ENCODE assay signal across 9 mouse cellular contexts in genomic region chr10:95677356-95678109, GRCm38 (mm10). TPM values are rescaled to one million over a fixed set of nuclear protein-coding genes. Genes with fewer than 3 reads are reported as not detected.
A peak's percentile ranks its signal among the peaks of the same experiment; 100 is the strongest.
DNase-seq lines count a peak whose midpoint lies in the region; ATAC-seq and TF ChIP-seq lines count a peak whose summit lies in the region.
"Had no signal": no experiment of that assay in that cellular context is flagged by ENCODE, and none has a peak within 500 bp of the region (broad histone marks: within the 10 kb centered on the region; RNA-seq: fewer than 3 reads in every experiment).

No protein-coding gene starts in this region.

- intact Hi-C loops in heart, postnatal 14 days (cut with DNase I) = loop anchor here (2.0 to 5.0 kb wide), 2 partner anchors 105 to 113 kb away; partner anchors contain the start of gene Nudt4

- no peak for ATAC-seq in embryonic facial prominence, embryonic 13.5 days (ENCODE audit: insufficient number of reproducible peaks, insufficient read depth, low FRiP score, low TSS enrichment, low read depth)
- ATAC-seq in stomach, postnatal 0 days (ENCODE audit: low FRiP score, low TSS enrichment) = no peak

- DNase-seq in adrenal gland, adult 18-20 months (ENCODE audit: low spot score in 2 of 2) = peak; percentile 5 to 29
- no peak for DNase-seq in adrenal gland, postnatal 4 days (ENCODE audit: low spot score in 2 of 2)
- DNase-seq in ES-CJ7 (ENCODE audit: low read depth, low spot score) = peak; percentile 65
- DNase-seq in heart, postnatal 14 days = peak; percentile 61 to 73
- DNase-seq in layer of hippocampus, adult 9-11 months = peak; percentile 69
- DNase-seq in stomach, postnatal 0 days (ENCODE audit: low spot score) = no peak

- 0 out of 2 replicates have a peak overlapping the region, but pooled peaks have one; percentile 22 for H3K27ac ChIP-seq in embryonic facial prominence, embryonic 13.5 days
- H3K27ac ChIP-seq in macrophage = peak overlapping the region; percentile 83
- no peak overlapping the region for H3K27ac ChIP-seq in stomach, postnatal 0 days (replicated peaks)
- H3K27ac ChIP-seq: midbrain, embryonic 12.5 days had no signal

- 0 out of 2 replicates have a peak, but pooled peaks cover 5% of the 10 kb centered on the region for H3K9me3 ChIP-seq in embryonic facial prominence, embryonic 13.5 days
- H3K9me3 ChIP-seq in stomach, postnatal 0 days (ENCODE audit: control insufficient read depth, low read length) = no peaks in the 10 kb centered on the region
- H3K9me3 ChIP-seq: midbrain, embryonic 12.5 days had no signal

- no peak overlapping the region; the same call in 1 of the 2 replicates for H3K4me3 ChIP-seq in embryonic facial prominence, embryonic 13.5 days
- peak overlapping the region; percentile 20; the same call in 1 of the 2 replicates for H3K4me3 ChIP-seq in macrophage (ENCODE audit: inconsistent target)
- H3K4me3 ChIP-seq in stomach, postnatal 0 days (ENCODE audit: low read depth, low read length) = no peak overlapping the region
- H3K4me3 ChIP-seq: midbrain, embryonic 12.5 days had no signal

- no peaks in the 10 kb centered on the region for H3K79me2 ChIP-seq in macrophage (ENCODE audit: inconsistent target)

- no peak overlapping the region for H3K9ac ChIP-seq in embryonic facial prominence, embryonic 13.5 days
- no peak overlapping the region; the same call in 1 of the 2 replicates for H3K9ac ChIP-seq in stomach, postnatal 0 days (ENCODE audit: low read length)
- H3K9ac ChIP-seq: midbrain, embryonic 12.5 days had no signal

- peak overlapping the region; percentile 26 for H3K4me2 ChIP-seq in embryonic facial prominence, embryonic 13.5 days
- H3K4me2 ChIP-seq in stomach, postnatal 0 days (replicated peaks; ENCODE audit: low read depth) = peak overlapping the region; percentile 28; the same call in 1 of the 2 replicates
- H3K4me2 ChIP-seq: midbrain, embryonic 12.5 days had no signal

- TF ChIP-seq EP300 in stomach, postnatal 0 days (optimal IDR thresholded peaks at IDR 0.05) = no peak

- 54% methylated on average over 22 of the region's 22 CpGs for WGBS in embryonic facial prominence, embryonic 13.5 days
- under 1% methylated on average over 20 of the region's 22 CpGs for WGBS in macrophage (ENCODE audit: missing documents)
- 51% methylated on average over 22 of the region's 22 CpGs for WGBS in stomach, postnatal 0 days

- H3K36me3 ChIP-seq in embryonic facial prominence, embryonic 13.5 days = no peaks in the 10 kb centered on the region
- no peaks in the 10 kb centered on the region for H3K36me3 ChIP-seq in macrophage (ENCODE audit: inconsistent target)
- no peaks in the 10 kb centered on the region for H3K36me3 ChIP-seq in stomach, postnatal 0 days (ENCODE audit: control insufficient read depth, insufficient read depth, low read length)
- H3K36me3 ChIP-seq: midbrain, embryonic 12.5 days had no signal

- no peaks in the 10 kb centered on the region for H3K27me3 ChIP-seq in embryonic facial prominence, embryonic 13.5 days
- H3K27me3 ChIP-seq in stomach, postnatal 0 days (ENCODE audit: control insufficient read depth, insufficient read depth, low read length) = no peaks in the 10 kb centered on the region

- no peak for TF ChIP-seq CTCF in stomach, postnatal 0 days (IDR thresholded peaks at IDR 0.05; ENCODE audit: low read depth)

- peaks cover 18% of the 10 kb centered on the region for H3K4me1 ChIP-seq in embryonic facial prominence, embryonic 13.5 days
- no peaks in the 10 kb centered on the region for H3K4me1 ChIP-seq in stomach, postnatal 0 days (replicated peaks; ENCODE audit: control insufficient read depth, insufficient read depth)

RNA-seq across cellular contexts. Expression of gene Anapc15-ps, which starts 4.3 kb away (rescaled TPM):
- not detected for total RNA-seq in adrenal gland, adult 18-20 months (2021)
- total RNA-seq in adrenal gland, postnatal 4 days (2021) = not detected
- polyA plus RNA-seq in embryonic facial prominence, embryonic 13.5 days (2015; fragmentation: Nextera tagmentation; extraction: Ambion mirVana) = not detected in 2 replicates
- not detected for total RNA-seq in heart, postnatal 14 days (2021)
- 1 to 10 TPM in 8 of 26 experiments, not detected in 18; 3.1 to 7.0 (median 5.2) TPM for total RNA-seq in macrophage (2018; cell fraction: chromatin; rRNA removed)
- total RNA-seq in macrophage (2018; cell fraction: cytosol; rRNA removed) = under 1 TPM in 1 of 26 experiments, not detected in 25; 0.53 TPM
- total RNA-seq in macrophage (2018; cell fraction: nucleus; rRNA removed) = 1 to 10 TPM in 3 of 26 experiments, not detected in 23; 2.5 to 3.1 (median 2.9) TPM
- 0.98 TPM in 1 of 3 replicates, not detected in the others for polyA plus RNA-seq in macrophage (2018)
- not detected in 2 replicates for polyA plus RNA-seq in stomach, postnatal 0 days (2015; fragmentation: Nextera tagmentation; extraction: Ambion mirVana)
- polyA plus RNA-seq: midbrain, embryonic 12.5 days had no signal

Comparison
In these comparisons a context has a peak if more than half of its experiments do, and no peak if none do; other contexts are left out.
1. DNase-seq: peak in adrenal gland, adult 18-20 months (2 of 2), ES-CJ7 (single experiment), heart, postnatal 14 days (2 of 2) and layer of hippocampus, adult 9-11 months (single experiment); none in adrenal gland, postnatal 4 days (0 of 2) and stomach, postnatal 0 days (single experiment).